Mouse (Mus musculus): ENCODE measurements around the gene Cutc. TPM values are rescaled to one million over a fixed set of nuclear protein-coding genes. Genes with fewer than 3 reads are reported as not detected.
A peak's percentile ranks its signal among the peaks of the same experiment; 100 is the strongest.

Cutc gene
- total RNA-seq, 1 experiment: 3.8 TPM

- TF ChIP-seq CHD2 (IDR thresholded peaks at IDR 0.05; ENCODE audit: low read depth, low read length) (no peak), ZNF384 (IDR thresholded peaks at IDR 0.05; ENCODE audit: low read depth, low read length) (no peak), HCFC1 (IDR thresholded peaks at IDR 0.05; ENCODE audit: borderline replicate concordance, insufficient read depth, low read length) (no peak), MAFK (IDR thresholded peaks at IDR 0.05; ENCODE audit: insufficient read depth, low read depth, low read length) (no peak), ZC3H11A (IDR thresholded peaks at IDR 0.05; ENCODE audit: borderline replicate concordance, low read depth, low read length) (no peak)
- H3K4me1 ChIP-seq (ENCODE audit: control insufficient read depth in 2 of 2, insufficient read depth in 2 of 2, low read length in 2 of 2, poor library complexity in 1 of 2): no peaks in the 10 kb centered on the region
- no peak overlapping the region for H3K4me3 ChIP-seq (ENCODE audit: insufficient read depth in 1 of 2, low read depth in 1 of 2, low read length in 2 of 2, poor library complexity in 1 of 2, severe bottlenecking in 1 of 2)
- in situ Hi-C loops (cut with MboI; ENCODE audit: low sequenced_read_pairs in 2 of 2, unreplicated experiment in 2 of 2): no loop called here
- no peak overlapping the region for H3K9ac ChIP-seq (ENCODE audit: insufficient read depth, low read depth, low read length, poor library complexity, severe bottlenecking)
- H3K27ac ChIP-seq (ENCODE audit: insufficient read depth, low read depth, low read length, poor library complexity, severe bottlenecking): no peak overlapping the region
- H3K9me3 ChIP-seq (ENCODE audit: control insufficient read depth, insufficient read depth, low read depth, low read length): no peaks in the 10 kb centered on the region
- no peaks in the 10 kb centered on the region for H3K36me3 ChIP-seq (ENCODE audit: control insufficient read depth, insufficient read depth, low read length, poor library complexity, severe bottlenecking)
- no peak for DNase-seq (ENCODE audit: low read depth, low spot score)
These were observed 44.4 kb downstream of the Cutc start for GRCm38 (mm10) chr19:43797216-43797615.

DNA sequence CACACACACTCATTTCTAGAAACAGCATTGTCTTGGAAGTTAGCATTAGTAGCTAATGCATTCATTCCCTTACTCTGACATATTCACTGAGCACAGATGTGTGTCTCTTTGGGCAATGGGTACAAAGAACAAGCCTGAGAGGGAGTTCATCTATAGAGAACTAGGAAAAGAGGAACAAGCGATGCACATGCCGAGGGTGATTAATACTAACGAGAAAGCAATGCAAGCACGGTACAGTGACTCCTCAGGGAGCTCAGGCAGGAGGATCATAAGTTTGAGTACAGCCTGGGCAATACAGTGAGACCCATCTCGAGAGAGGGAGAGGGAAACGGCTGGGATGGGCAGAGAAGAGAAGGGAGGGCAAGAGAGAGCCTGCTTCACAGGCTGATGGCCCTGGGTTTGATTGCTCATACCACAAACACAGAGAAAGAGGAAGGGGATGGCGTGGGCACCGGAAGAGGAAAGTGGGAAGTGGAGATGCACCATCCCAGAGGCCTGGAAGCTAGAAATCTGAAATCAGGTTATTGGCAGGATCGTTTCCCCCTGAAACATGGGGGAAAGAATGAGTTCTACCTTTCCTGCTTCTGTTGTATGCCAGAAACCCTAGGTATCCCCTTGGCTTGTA is 48.7 kb downstream of the Cutc start:
- no peaks in the 10 kb centered on the region for H3K9me3 ChIP-seq (ENCODE audit: control insufficient read depth, insufficient read depth, low read depth, low read length)
- no peak overlapping the region for H3K27ac ChIP-seq (ENCODE audit: insufficient read depth, low read depth, low read length, poor library complexity, severe bottlenecking)
- no peaks in the 10 kb centered on the region for H3K36me3 ChIP-seq (ENCODE audit: control insufficient read depth, insufficient read depth, low read length, poor library complexity, severe bottlenecking)
- no peak for DNase-seq (ENCODE audit: low read depth, low spot score)
- no peak overlapping the region for H3K9ac ChIP-seq (ENCODE audit: insufficient read depth, low read depth, low read length, poor library complexity, severe bottlenecking)
- no peak for TF ChIP-seq MAFK (IDR thresholded peaks at IDR 0.05; ENCODE audit: insufficient read depth, low read depth, low read length)
- no peak for TF ChIP-seq CHD2 (IDR thresholded peaks at IDR 0.05; ENCODE audit: low read depth, low read length)
- TF ChIP-seq ZC3H11A (IDR thresholded peaks at IDR 0.05; ENCODE audit: borderline replicate concordance, low read depth, low read length): no peak
- no peak for TF ChIP-seq ZNF384 (IDR thresholded peaks at IDR 0.05; ENCODE audit: low read depth, low read length)
- TF ChIP-seq HCFC1 (IDR thresholded peaks at IDR 0.05; ENCODE audit: borderline replicate concordance, insufficient read depth, low read length): no peak
- no peak overlapping the region for H3K4me3 ChIP-seq (ENCODE audit: insufficient read depth in 1 of 2, low read depth in 1 of 2, low read length in 2 of 2, poor library complexity in 1 of 2, severe bottlenecking in 1 of 2)
- in situ Hi-C loops (cut with MboI; ENCODE audit: low sequenced_read_pairs in 2 of 2, unreplicated experiment in 2 of 2): no loop called here
- H3K4me1 ChIP-seq (ENCODE audit: control insufficient read depth in 2 of 2, insufficient read depth in 2 of 2, low read length in 2 of 2, poor library complexity in 1 of 2): peaks cover 3 to 4% of the 10 kb centered on the region in 2 experiments; a peak in 2 of 4 replicates

DNA sequence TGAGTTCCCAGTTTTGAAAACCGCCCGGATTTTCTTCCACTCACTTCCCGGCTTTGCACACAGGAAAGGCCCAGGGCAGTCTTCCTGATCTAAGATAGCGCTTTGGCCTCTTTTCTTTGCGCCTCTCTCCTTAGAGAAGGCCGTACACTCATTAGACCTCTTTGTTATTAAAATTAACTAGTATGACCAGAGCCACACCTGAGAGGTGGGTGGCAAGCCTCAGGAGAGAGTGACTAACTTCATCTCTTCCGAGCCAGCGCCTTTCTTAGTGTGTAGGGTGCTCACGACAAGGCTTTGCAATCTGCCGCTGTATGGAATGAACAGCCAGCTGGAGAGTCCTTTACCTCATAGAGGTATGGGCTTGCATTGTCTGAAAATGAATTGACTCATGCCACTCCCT is 51.1 kb downstream of the Cutc start:
- in situ Hi-C loops (cut with MboI; ENCODE audit: low sequenced_read_pairs in 2 of 2, unreplicated experiment in 2 of 2): no loop called here
- peak; percentile 29 for DNase-seq (ENCODE audit: low read depth, low spot score)
- Histone ChIP-seq H3K27ac (ENCODE audit: insufficient read depth, low read depth, low read length, poor library complexity, severe bottlenecking) (no peak overlapping the region; the same call in 1 of the 2 replicates), H3K9ac (ENCODE audit: insufficient read depth, low read depth, low read length, poor library complexity, severe bottlenecking) (no peak overlapping the region), H3K4me3 (ENCODE audit: insufficient read depth in 1 of 2, low read depth in 1 of 2, low read length in 2 of 2, poor library complexity in 1 of 2, severe bottlenecking in 1 of 2) (no peak overlapping the region), H3K36me3 (ENCODE audit: control insufficient read depth, insufficient read depth, low read length, poor library complexity, severe bottlenecking) (no peaks in the 10 kb centered on the region), H3K4me1 (ENCODE audit: control insufficient read depth in 2 of 2, insufficient read depth in 2 of 2, low read length in 2 of 2, poor library complexity in 1 of 2) (peaks cover 4 to 5% of the 10 kb centered on the region in 2 experiments; a peak in 2 of 4 replicates), H3K9me3 (ENCODE audit: control insufficient read depth, insufficient read depth, low read depth, low read length) (no peaks in the 10 kb centered on the region)
- TF ChIP-seq CHD2 (IDR thresholded peaks at IDR 0.05; ENCODE audit: low read depth, low read length): no peak
- TF ChIP-seq HCFC1 (IDR thresholded peaks at IDR 0.05; ENCODE audit: borderline replicate concordance, insufficient read depth, low read length): no peak
- no peak for TF ChIP-seq MAFK (IDR thresholded peaks at IDR 0.05; ENCODE audit: insufficient read depth, low read depth, low read length)
- TF ChIP-seq ZNF384 (IDR thresholded peaks at IDR 0.05; ENCODE audit: low read depth, low read length): no peak
- no peak for TF ChIP-seq ZC3H11A (IDR thresholded peaks at IDR 0.05; ENCODE audit: borderline replicate concordance, low read depth, low read length)

DNA sequence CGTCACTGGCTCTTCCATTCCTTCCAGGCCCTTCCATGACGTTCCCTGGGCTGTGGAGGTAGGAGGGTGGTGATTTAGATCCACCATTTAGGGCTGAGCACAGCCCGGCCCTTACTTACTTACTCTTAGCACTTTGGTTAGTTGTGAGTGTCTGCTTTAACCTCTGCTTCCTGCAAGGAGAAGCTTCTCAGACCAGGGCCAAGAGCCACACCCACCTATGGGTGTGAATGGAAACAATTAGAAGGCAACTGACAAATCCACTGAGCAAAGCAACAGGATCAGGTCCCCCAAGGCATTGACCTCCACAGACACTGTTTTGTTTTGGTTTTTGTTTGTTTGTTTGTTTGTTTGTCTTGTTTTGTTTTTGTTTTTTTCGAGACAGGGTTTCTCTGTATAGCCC is 56.5 kb downstream of the Cutc start:
- H3K4me1 ChIP-seq (ENCODE audit: control insufficient read depth in 2 of 2, insufficient read depth in 2 of 2, low read length in 2 of 2, poor library complexity in 1 of 2): peaks cover 3 to 10% of the 10 kb centered on the region in 2 experiments; a peak in 2 of 4 replicates
- no peak overlapping the region for H3K9ac ChIP-seq (ENCODE audit: insufficient read depth, low read depth, low read length, poor library complexity, severe bottlenecking)
- H3K36me3 ChIP-seq (ENCODE audit: control insufficient read depth, insufficient read depth, low read length, poor library complexity, severe bottlenecking): no peaks in the 10 kb centered on the region
- no peaks in the 10 kb centered on the region for H3K9me3 ChIP-seq (ENCODE audit: control insufficient read depth, insufficient read depth, low read depth, low read length)
- in situ Hi-C loops (cut with MboI; ENCODE audit: low sequenced_read_pairs in 2 of 2, unreplicated experiment in 2 of 2): no loop called here
- TF ChIP-seq CHD2 (IDR thresholded peaks at IDR 0.05; ENCODE audit: low read depth, low read length) (no peak), MAFK (IDR thresholded peaks at IDR 0.05; ENCODE audit: insufficient read depth, low read depth, low read length) (no peak), ZNF384 (IDR thresholded peaks at IDR 0.05; ENCODE audit: low read depth, low read length) (no peak), HCFC1 (IDR thresholded peaks at IDR 0.05; ENCODE audit: borderline replicate concordance, insufficient read depth, low read length) (no peak), ZC3H11A (IDR thresholded peaks at IDR 0.05; ENCODE audit: borderline replicate concordance, low read depth, low read length) (no peak)
- DNase-seq (ENCODE audit: low read depth, low spot score): no peak
- H3K4me3 ChIP-seq (ENCODE audit: insufficient read depth in 1 of 2, low read depth in 1 of 2, low read length in 2 of 2, poor library complexity in 1 of 2, severe bottlenecking in 1 of 2): no peak overlapping the region
- H3K27ac ChIP-seq (ENCODE audit: insufficient read depth, low read depth, low read length, poor library complexity, severe bottlenecking): 0 out of 2 replicates have a peak overlapping the region, but pooled peaks have one; percentile 19

All from ES-E14 (cell line).